Mouse (Mus musculus) heart, postnatal 14 days (tissue): ENCODE results near the gene Pdcd10. TPM values are rescaled to one million over a fixed set of nuclear protein-coding genes. Genes with fewer than 3 reads are reported as not detected.

Experiments used
- DNase-seq, 2 experiments: peaks; one replicate each; pipeline ENCODE4 v3.0.0; 2021 to 2022
- intact Hi-C: fragments of 180-260 bp; cut with DNase I; formaldehyde crosslinking; loops from one replicate; pipeline ENCODE4 v1.15.1; 2025
- total RNA-seq, 2 experiments: library from RNA; stranded (reverse); gene quantifications; 2 replicates each; pipeline ENCODE4 v1.2.3; 2021

Pdcd10 gene
- total RNA-seq, 2 experiments from 2014 or later = 30.9 to 35.1 TPM

- no peak for DNase-seq
- intact Hi-C loops = no loop called here
Measured at GRCm38 (mm10) chr3:75482056-75482455, 74.6 kb downstream of the Pdcd10 start, which contains the start of gene Wdr49. Gene Wdr49 (minus strand): TSS chr3:75482156.

- intact Hi-C loops = no loop called here
Measured at GRCm38 (mm10) chr3:75475106-75475505, 81.5 kb downstream of the Pdcd10 start.

GRCm38 (mm10) chr3:75474657-75475056 lies 82.0 kb downstream of the Pdcd10 start:
- intact Hi-C loops = no loop called here
- no peak for DNase-seq

More at GRCm38 (mm10) chr3:75475106-75475505, 81.5 kb downstream of the Pdcd10 start:
- DNase-seq = no peak

- DNase-seq = no peak
- intact Hi-C loops = no loop called here
Measured at GRCm38 (mm10) chr3:75468154-75468553, 88.5 kb downstream of the Pdcd10 start.

Other genes with a start within 250 kb of the Pdcd10 start
- not detected for gene Wdr49, start 74.7 kb downstream of the Pdcd10 start, total RNA-seq
- 1 to 10 TPM; 6.0 to 6.6 TPM for gene Serpini1, start 691 bp upstream of the Pdcd10 start, total RNA-seq
- gene Gm29133, start 191.3 kb upstream of the Pdcd10 start, total RNA-seq = not detected